Mouse (Mus musculus): Measurements from ENCODE around the gene Mvk. TPM values are rescaled to one million over a fixed set of nuclear protein-coding genes. Genes with fewer than 3 reads are reported as not detected.

Gene Mvk
- polyA plus RNA-seq (2016; fragmentation: Nextera tagmentation; extraction: Ambion mirVana), result 51.0 and 58.9 TPM in 2 replicates

DNA sequence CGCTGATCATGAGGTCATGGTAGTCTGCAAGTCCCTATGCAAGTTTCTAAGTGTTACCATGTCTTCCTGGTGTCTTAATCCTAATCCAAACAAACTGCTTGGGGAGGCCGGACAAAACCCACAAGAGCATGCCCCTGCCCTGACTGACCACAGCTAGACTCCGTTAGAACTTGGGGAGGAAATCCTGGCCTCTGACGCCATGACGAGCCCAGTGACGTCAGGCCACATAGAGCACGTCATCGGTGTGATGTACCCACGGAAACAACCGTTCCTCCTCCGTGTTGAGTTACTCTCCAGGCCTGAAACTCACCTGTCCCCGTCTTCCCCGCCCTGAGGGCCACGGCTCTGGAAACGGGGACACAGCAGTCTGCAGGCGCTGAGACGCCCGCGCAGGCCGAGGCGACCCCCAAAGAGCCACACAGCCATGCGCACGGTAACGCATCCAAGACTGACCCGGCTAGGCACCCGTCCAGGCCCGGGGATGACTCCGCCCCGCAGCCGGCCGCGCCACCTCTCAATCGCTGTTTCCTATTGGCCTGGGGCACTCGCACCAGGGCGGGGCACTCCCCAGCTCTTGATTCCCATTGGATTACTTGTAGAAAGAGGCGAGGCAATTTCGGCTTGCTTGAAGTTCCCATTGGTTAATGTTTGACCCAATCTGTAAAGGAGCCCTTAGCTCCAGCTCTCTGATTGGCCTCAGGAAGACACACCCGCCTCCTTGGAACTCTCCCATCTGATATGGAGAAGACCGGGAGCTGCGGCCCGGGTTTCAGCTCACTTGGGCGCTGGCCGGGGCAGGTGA is at the start of gene Mvk, which contains the start of gene Mmab:
TSS of gene Mvk (plus strand) at position 704 of the 802 bp plus-strand sequence.
TSS of gene Mmab (minus strand) at position 495 of the 802 bp plus-strand sequence.
- 2% methylated on average over 43 of the region's 43 CpGs for WGBS
- Histone ChIP-seq H3K9me3 (no peaks in the 10 kb centered on the region), H3K36me3 (peaks cover 20% of the 10 kb centered on the region), H3K4me1 (peaks cover 15% of the 10 kb centered on the region), H3K27me3 (no peaks in the 10 kb centered on the region), H3K4me2 (replicated peaks) (peak within 1 kb of the TSS; percentile 85), H3K9ac (replicated peaks) (peak within 1 kb of the TSS; percentile 78), H3K4me3 (peak within 1 kb of the TSS; percentile 85), H3K27ac (replicated peaks) (peak within 1 kb of the TSS; percentile 27; the same call in 1 of the 2 replicates)
- ATAC-seq (ENCODE audit: low FRiP score, low read depth), result peak; percentile 97

DNA sequence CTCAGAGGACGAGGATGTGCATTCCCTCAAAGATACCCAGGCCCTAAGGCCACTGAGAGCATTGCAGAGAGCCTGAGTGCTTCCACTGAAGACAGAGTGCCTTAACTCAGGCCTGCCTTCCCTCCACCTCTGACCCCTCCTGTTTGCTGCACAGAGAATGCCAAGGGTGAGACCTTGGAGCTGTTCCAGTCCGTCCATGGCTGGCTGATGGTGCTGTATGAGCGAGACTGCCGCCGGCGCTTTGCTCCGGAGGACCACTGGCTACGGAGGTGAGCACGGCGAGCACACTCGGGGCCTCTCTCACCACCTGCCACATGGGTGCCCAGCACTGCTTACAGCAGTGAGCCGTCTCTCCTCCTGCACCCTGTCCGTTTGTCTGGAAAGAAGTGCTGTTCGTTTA is 37.5 kb upstream of the Mvk start:
- 90% methylated on average over 14 of the region's 14 CpGs for WGBS
- H3K4me2 ChIP-seq (replicated peaks), result no peak overlapping the region
- H3K27me3 ChIP-seq, result no peaks in the 10 kb centered on the region
- no peak overlapping the region for H3K27ac ChIP-seq (replicated peaks)
- peaks cover 100% of the 10 kb centered on the region for H3K36me3 ChIP-seq
- no peaks in the 10 kb centered on the region for H3K4me1 ChIP-seq
- ATAC-seq (ENCODE audit: low FRiP score, low read depth), result no peak
- H3K9ac ChIP-seq (replicated peaks), result no peak overlapping the region
- H3K9me3 ChIP-seq, result no peaks in the 10 kb centered on the region
- H3K4me3 ChIP-seq, result no peak overlapping the region

DNA sequence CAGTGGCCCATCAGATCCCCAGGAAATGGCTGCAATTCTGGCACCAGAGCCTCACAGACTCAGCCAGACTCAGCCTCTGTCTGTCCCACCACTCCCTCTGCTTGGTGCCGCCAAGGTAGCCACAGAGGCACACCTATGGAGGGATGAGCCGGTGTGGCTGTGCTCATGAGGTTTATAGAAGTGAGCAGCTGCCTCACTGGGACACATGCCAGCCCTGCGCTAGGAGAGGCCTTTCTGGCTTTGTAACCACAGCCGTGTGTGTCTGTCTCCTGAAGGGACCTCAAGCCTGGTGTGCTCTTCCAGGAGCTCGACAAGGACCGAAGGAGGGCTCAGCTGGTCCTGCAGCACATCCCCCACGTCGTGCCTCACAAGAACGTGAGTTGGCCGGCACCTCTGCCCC is 36.8 kb upstream of the Mvk start:
- no peak overlapping the region for H3K4me3 ChIP-seq
- no peak for ATAC-seq (ENCODE audit: low FRiP score, low read depth)
- H3K27me3 ChIP-seq, result no peaks in the 10 kb centered on the region

DNA sequence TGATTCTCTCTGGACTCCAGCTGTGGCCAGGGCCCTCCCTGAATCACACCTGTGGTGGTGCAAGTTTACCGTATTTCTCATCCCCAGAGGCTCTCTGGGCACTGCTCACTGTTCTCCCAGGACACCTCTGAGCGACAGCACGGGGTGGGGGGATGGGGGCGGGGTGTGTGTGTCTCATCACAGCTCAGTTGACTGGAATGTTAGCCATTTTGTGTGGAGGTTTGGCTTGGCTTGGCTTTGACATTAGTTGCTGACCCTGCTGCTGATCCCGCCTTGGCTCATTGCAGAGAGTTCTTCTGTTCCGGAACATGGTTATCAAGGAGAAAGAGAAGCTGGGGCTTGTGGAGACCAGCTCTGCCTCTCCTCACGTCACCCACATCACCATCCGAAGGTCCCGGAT is 36.3 kb upstream of the Mvk start:
- Histone ChIP-seq H3K27me3 (no peaks in the 10 kb centered on the region), H3K9me3 (no peaks in the 10 kb centered on the region), H3K4me2 (replicated peaks) (no peak overlapping the region), H3K27ac (replicated peaks) (no peak overlapping the region), H3K4me1 (no peaks in the 10 kb centered on the region), H3K36me3 (peaks cover 100% of the 10 kb centered on the region), H3K4me3 (no peak overlapping the region), H3K9ac (replicated peaks) (no peak overlapping the region)
- no peak for ATAC-seq (ENCODE audit: low FRiP score, low read depth)
- 89% methylated on average over 9 of the region's 9 CpGs for WGBS

More for the DNA sequence above, 36.8 kb upstream of the Mvk start:
- 94% methylated on average over 10 of the region's 10 CpGs for WGBS
- no peak overlapping the region for H3K9ac ChIP-seq (replicated peaks)
- H3K9me3 ChIP-seq, result no peaks in the 10 kb centered on the region
- no peak overlapping the region for H3K27ac ChIP-seq (replicated peaks)
- H3K4me1 ChIP-seq, result no peaks in the 10 kb centered on the region
- H3K36me3 ChIP-seq, result peaks cover 100% of the 10 kb centered on the region
- H3K4me2 ChIP-seq (replicated peaks), result no peak overlapping the region

DNA sequence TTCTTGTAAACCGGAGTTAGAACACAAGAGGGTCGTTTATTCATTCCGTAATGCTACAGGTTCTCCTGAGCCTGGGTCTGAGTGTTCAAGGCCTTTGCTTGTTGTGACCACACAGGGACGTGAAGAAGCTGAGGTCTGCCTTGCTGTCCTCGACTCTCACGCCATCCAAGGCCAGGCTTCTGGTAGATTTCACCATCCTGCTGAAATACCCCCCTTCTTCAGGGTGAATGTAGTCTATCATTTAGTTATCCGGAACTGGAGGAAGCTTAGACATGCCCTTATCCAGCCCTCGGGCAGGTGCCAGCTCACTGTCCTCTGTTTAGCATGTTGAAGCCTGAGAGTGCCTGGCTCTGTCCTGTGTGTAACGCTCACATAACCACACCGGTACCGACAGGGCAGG is 35.2 kb upstream of the Mvk start:
- 91% methylated on average over 11 of the region's 11 CpGs for WGBS

DNA sequence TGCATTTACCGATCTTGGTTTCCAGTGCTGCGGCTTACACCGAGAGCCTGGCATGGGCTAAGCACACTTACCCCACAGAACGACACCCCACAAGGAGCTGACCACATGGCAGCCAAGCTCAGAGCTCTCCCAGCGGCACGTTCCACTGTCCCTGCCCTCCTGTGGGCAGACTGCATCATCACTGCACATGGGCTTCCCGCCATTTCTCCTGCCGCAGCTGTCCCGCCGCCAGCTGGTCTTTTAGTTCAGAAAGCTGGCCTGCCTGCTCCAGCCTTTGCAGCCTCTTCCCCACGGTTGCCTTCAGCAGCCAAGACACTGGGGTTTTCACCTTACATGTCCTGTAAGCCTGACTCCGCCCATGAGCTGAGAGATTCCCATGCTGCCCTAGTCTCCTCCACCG is 33.6 kb upstream of the Mvk start:
- Histone ChIP-seq H3K4me2 (replicated peaks) (no peak overlapping the region), H3K36me3 (peaks cover 100% of the 10 kb centered on the region), H3K4me3 (no peak overlapping the region), H3K9ac (replicated peaks) (no peak overlapping the region), H3K9me3 (no peaks in the 10 kb centered on the region), H3K4me1 (no peaks in the 10 kb centered on the region), H3K27me3 (no peaks in the 10 kb centered on the region), H3K27ac (replicated peaks) (no peak overlapping the region)
- no peak for ATAC-seq (ENCODE audit: low FRiP score, low read depth)
- 88% methylated on average over 13 of the region's 13 CpGs for WGBS

More for the DNA sequence above, 35.2 kb upstream of the Mvk start:
- Histone ChIP-seq H3K36me3 (peaks cover 100% of the 10 kb centered on the region), H3K9ac (replicated peaks) (no peak overlapping the region), H3K4me1 (no peaks in the 10 kb centered on the region), H3K27ac (replicated peaks) (no peak overlapping the region), H3K4me3 (no peak overlapping the region), H3K9me3 (no peaks in the 10 kb centered on the region), H3K27me3 (no peaks in the 10 kb centered on the region), H3K4me2 (replicated peaks) (no peak overlapping the region)
- no peak for ATAC-seq (ENCODE audit: low FRiP score, low read depth)

DNA sequence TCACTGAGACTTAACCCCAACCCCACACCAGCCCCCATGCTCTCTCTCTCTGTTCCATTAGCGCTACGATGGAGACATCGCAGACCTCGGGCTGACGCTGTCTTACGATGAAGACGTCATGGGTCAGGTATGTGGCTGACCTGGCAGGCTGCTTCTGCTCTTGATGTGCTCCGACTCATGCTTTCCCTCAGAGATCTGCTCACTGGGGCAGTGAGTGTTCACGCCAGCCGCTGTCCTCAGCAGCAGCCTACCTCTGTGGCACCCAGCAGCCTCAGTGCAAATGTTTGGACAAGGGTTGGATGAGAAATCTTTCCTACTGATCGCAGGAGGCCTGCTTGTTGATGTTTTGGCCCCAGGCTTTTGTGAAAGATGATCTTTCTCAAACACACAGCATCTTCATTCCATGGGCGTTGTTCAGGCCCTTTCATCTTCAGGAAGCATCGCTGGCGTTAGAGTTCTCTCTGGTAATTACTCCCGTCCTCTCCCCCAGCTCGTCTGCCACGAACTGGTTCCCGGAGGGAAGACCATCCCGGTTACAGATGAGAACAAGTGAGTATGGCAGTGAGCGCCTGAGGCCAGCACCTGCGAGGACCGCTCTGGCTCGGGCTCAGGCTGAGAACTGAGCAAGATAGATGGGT is 31.6 kb upstream of the Mvk start:
- no peaks in the 10 kb centered on the region for H3K4me1 ChIP-seq
- no peak overlapping the region for H3K4me2 ChIP-seq (replicated peaks)
- no peak overlapping the region for H3K27ac ChIP-seq (replicated peaks)
- WGBS, result 85% methylated on average over 23 of the region's 23 CpGs
- H3K4me3 ChIP-seq, result no peak overlapping the region
- H3K9me3 ChIP-seq, result no peaks in the 10 kb centered on the region
- no peak overlapping the region for H3K9ac ChIP-seq (replicated peaks)
- H3K36me3 ChIP-seq, result peaks cover 100% of the 10 kb centered on the region
- H3K27me3 ChIP-seq, result no peaks in the 10 kb centered on the region
- no peak for ATAC-seq (ENCODE audit: low FRiP score, low read depth)

DNA sequence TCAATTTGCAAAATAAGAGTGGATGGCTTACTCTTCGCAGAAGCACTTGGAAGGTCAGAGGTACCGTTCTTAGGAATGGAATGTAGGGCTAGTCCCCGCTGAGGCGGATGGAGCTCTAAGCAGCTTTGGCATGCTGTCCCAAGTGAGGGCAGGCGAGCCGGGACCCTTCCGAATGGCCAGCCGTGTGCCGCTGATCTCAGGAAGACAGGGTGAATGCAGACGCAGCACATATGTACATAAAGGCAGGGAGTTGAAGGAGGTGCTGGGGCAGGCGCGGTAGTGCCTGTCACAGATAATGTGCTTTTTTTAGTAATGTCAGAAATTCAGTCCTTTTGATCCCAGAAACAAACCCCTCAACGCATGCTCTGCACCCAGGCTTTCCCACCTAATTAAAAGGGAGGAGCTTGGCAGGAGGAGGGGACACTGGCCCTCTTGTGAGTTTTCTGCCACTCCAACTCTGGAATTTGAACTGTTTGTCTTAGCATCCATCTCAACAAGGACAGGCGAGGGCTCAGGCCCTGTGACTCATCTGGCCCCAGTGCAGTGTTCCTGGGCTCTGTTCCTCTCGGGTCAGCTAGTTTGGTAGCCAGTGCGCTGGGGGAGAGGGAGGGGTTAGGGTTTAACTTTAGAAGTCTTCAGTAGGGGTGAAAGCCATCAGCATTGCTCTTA is 30.9 kb upstream of the Mvk start:
- Histone ChIP-seq H3K4me1 (no peaks in the 10 kb centered on the region), H3K27ac (replicated peaks) (no peak overlapping the region), H3K4me2 (replicated peaks) (no peak overlapping the region), H3K9ac (replicated peaks) (no peak overlapping the region), H3K4me3 (no peak overlapping the region), H3K36me3 (peaks cover 100% of the 10 kb centered on the region), H3K27me3 (no peaks in the 10 kb centered on the region), H3K9me3 (no peaks in the 10 kb centered on the region)
- WGBS, result 87% methylated on average over 16 of the region's 16 CpGs
- no peak for ATAC-seq (ENCODE audit: low FRiP score, low read depth)

DNA sequence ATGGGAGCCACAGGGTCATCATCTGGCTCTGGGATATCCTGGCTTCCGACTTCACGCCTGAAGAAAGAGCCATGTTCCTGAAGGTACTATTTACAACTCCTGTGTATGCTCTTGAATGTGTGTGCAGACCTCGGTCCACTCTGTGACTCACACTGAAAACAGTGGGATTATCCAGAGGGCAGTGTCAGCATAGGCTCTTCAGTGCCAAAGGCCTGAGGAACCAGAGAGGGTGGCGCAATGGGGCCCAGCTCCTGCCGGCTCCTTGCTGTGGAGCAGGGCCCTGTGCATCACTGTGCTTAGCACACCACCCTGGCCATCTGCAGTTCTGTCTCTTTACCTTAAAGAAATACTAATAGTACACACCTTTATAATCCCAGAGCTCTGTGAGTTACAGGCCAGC is 28.5 kb upstream of the Mvk start:
- H3K4me2 ChIP-seq (replicated peaks), result no peak overlapping the region
- no peak overlapping the region for H3K9ac ChIP-seq (replicated peaks)
- no peaks in the 10 kb centered on the region for H3K4me1 ChIP-seq
- no peaks in the 10 kb centered on the region for H3K9me3 ChIP-seq
- peaks cover 100% of the 10 kb centered on the region for H3K36me3 ChIP-seq
- H3K27me3 ChIP-seq, result no peaks in the 10 kb centered on the region
- H3K27ac ChIP-seq (replicated peaks), result no peak overlapping the region
- ATAC-seq (ENCODE audit: low FRiP score, low read depth), result no peak
- no peak overlapping the region for H3K4me3 ChIP-seq
- 94% methylated on average over 5 of the region's 5 CpGs for WGBS

DNA sequence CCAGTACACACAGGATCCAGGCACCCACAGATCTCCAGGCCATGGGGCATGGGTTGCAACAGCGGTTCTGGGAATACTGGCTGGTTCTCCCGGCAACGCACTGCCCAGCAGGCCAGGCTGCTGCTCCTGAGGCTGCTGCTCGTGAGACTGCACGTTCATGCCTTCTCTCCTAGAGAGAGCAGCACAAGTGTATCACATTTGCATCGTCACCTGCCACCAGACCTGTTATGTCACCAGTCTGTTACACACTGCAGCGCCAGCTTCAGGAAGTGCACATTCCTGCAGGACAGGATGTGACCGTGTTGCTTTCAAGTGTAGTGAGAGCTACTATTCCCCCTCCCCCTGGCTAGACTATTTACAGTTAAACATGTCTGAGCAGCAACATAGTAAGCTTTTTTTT is 27.2 kb upstream of the Mvk start:
- Histone ChIP-seq H3K36me3 (peaks cover 99% of the 10 kb centered on the region), H3K4me3 (no peak overlapping the region), H3K4me2 (replicated peaks) (no peak overlapping the region), H3K27me3 (no peaks in the 10 kb centered on the region), H3K9ac (replicated peaks) (no peak overlapping the region), H3K9me3 (no peaks in the 10 kb centered on the region), H3K27ac (replicated peaks) (no peak overlapping the region), H3K4me1 (no peaks in the 10 kb centered on the region)
- ATAC-seq (ENCODE audit: low FRiP score, low read depth), result no peak
- 90% methylated on average over 8 of the region's 8 CpGs for WGBS

DNA sequence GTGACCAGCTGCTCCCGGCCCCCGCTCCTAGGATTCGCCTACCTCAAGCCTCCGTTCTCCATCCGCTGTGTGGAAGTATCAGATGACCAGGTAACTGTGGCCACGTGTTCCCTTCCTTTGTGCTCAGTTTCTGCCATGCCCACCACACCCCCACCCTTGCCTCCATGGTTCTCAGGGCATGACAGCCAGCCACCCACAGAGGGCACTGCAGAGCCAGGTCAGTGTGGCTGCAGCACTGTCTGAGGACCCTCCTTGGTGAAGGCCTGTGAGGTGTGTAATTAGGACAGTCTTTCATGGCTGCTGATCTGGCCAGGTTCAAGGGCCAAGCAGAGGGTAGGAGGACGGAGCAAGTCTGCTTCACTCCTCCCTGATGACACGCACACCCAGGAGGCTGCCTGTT is 25.5 kb upstream of the Mvk start:
- Histone ChIP-seq H3K4me3 (no peak overlapping the region), H3K9me3 (no peaks in the 10 kb centered on the region), H3K4me2 (replicated peaks) (no peak overlapping the region), H3K9ac (replicated peaks) (no peak overlapping the region), H3K27ac (replicated peaks) (no peak overlapping the region), H3K27me3 (no peaks in the 10 kb centered on the region), H3K4me1 (0 out of 2 replicates have a peak, but pooled peaks cover 3% of the 10 kb centered on the region), H3K36me3 (peaks cover 82% of the 10 kb centered on the region)
- ATAC-seq (ENCODE audit: low FRiP score, low read depth), result no peak
- 86% methylated on average over 8 of the region's 8 CpGs for WGBS
